Mouse (Mus musculus) gastrocnemius, postnatal 14 days (tissue): ENCODE data around the gene Osbpl6. TPM values are rescaled to one million over a fixed set of nuclear protein-coding genes. Genes with fewer than 3 reads are reported as not detected.

Experiments used
- DNase-seq: peaks from one replicate; pipeline ENCODE4 v3.0.0; 2021; ENCODE audit warnings: mixed read lengths
- intact Hi-C: fragments of 180-260 bp; cut with DNase I; formaldehyde crosslinking; loops from one replicate; pipeline ENCODE4 v1.15.1; 2025; ENCODE audit warnings: low total_unique reads
- total RNA-seq, 2 experiments: library from RNA; stranded (reverse); gene quantifications; 2 replicates each; pipeline ENCODE4 v1.2.3; 2021

The Osbpl6 gene
- total RNA-seq, 2 experiments from 2014 or later: 16.1 to 20.3 TPM

GRCm38 (mm10) chr2:76542921-76543320 lies 136.6 kb downstream of the Osbpl6 start:
- DNase-seq: no peak
- intact Hi-C loops: no loop called here

- DNase-seq: no peak
- intact Hi-C loops: no loop called here
Observed at GRCm38 (mm10) chr2:76545539-76545938, 139.2 kb downstream of the Osbpl6 start.

GRCm38 (mm10) chr2:76548171-76548570 lies 141.9 kb downstream of the Osbpl6 start:
- no peak for DNase-seq
- intact Hi-C loops: no loop called here

- DNase-seq: no peak
- intact Hi-C loops: no loop called here
Observed at GRCm38 (mm10) chr2:76548836-76549235, 142.5 kb downstream of the Osbpl6 start.

- DNase-seq: no peak
- intact Hi-C loops: no loop called here
Observed at GRCm38 (mm10) chr2:76549316-76549715, 143.0 kb downstream of the Osbpl6 start.

- intact Hi-C loops: no loop called here
- no peak for DNase-seq
Observed at GRCm38 (mm10) chr2:76555852-76556558, 149.7 kb downstream of the Osbpl6 start.

GRCm38 (mm10) chr2:76560146-76560545 lies 153.8 kb downstream of the Osbpl6 start:
- no peak for DNase-seq
- intact Hi-C loops: no loop called here

- intact Hi-C loops: no loop called here
- no peak for DNase-seq
Observed at GRCm38 (mm10) chr2:76563862-76564261, 157.6 kb downstream of the Osbpl6 start.

- DNase-seq: no peak
- intact Hi-C loops: no loop called here
Observed at GRCm38 (mm10) chr2:76566933-76567551, 160.7 kb downstream of the Osbpl6 start.

GRCm38 (mm10) chr2:76571543-76571942 lies 165.2 kb downstream of the Osbpl6 start:
- intact Hi-C loops: no loop called here
- no peak for DNase-seq

GRCm38 (mm10) chr2:76578911-76579310 lies 172.6 kb downstream of the Osbpl6 start:
- intact Hi-C loops: no loop called here
- no peak for DNase-seq

GRCm38 (mm10) chr2:76585090-76585489 lies 178.8 kb downstream of the Osbpl6 start:
- intact Hi-C loops: no loop called here
- DNase-seq: no peak

GRCm38 (mm10) chr2:76586906-76587305 lies 180.6 kb downstream of the Osbpl6 start:
- no peak for DNase-seq
- intact Hi-C loops: no loop called here

GRCm38 (mm10) chr2:76590221-76590620 lies 183.9 kb downstream of the Osbpl6 start:
- intact Hi-C loops: no loop called here

GRCm38 (mm10) chr2:76592401-76592924 lies 186.2 kb downstream of the Osbpl6 start:
- no peak for DNase-seq
- intact Hi-C loops: no loop called here

More at GRCm38 (mm10) chr2:76590221-76590620, 183.9 kb downstream of the Osbpl6 start:
- DNase-seq: no peak

GRCm38 (mm10) chr2:76597521-76597920 lies 191.2 kb downstream of the Osbpl6 start:
- DNase-seq: no peak
- intact Hi-C loops: no loop called here

GRCm38 (mm10) chr2:76599214-76599613 lies 192.9 kb downstream of the Osbpl6 start:
- no peak for DNase-seq
- intact Hi-C loops: no loop called here

- intact Hi-C loops: no loop called here
- no peak for DNase-seq
Observed at GRCm38 (mm10) chr2:76602256-76602655, 195.9 kb downstream of the Osbpl6 start.

- intact Hi-C loops: no loop called here
- no peak for DNase-seq
Observed at GRCm38 (mm10) chr2:76606704-76607103, 200.4 kb downstream of the Osbpl6 start.

GRCm38 (mm10) chr2:76610326-76611104 lies 204.2 kb downstream of the Osbpl6 start:
- DNase-seq: no peak
- intact Hi-C loops: no loop called here
